Comparison of ENCODE assay signal across 22 mouse cellular contexts in the genomic region with DNA sequence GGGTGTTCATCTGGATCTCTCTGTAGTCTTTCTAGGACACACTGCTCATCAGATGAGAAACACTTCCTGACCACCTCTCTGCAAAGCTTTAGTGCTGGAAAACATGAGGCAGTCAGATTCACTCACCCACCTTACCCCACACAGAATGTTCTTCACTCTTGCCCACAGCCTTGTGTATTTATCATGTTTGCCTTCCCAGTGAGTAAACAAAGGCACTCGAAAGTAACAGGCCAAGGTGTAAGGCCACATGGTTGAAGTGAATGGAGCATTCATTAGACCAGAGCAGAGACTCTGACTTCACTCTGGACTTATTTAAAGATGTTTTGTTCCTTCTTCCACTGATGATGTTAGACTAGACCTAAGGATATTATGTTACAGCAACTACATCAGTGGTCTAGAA.
A peak's percentile ranks its signal among the peaks of the same experiment; 100 is the strongest.
DNase-seq lines count a peak whose midpoint lies in the region; ATAC-seq and TF ChIP-seq lines count a peak whose summit lies in the region.
"Had no signal": no experiment of that assay in that cellular context is flagged by ENCODE, and none has a peak within 500 bp of the region (broad histone marks: within the 10 kb centered on the region; RNA-seq: fewer than 3 reads in every experiment).

No protein-coding gene starts in this region.

- ATAC-seq in liver, postnatal 0 days: peak; percentile 58
- no peak for ATAC-seq in liver, embryonic 11.5 days (replicated peaks; ENCODE audit: low FRiP score)
- peak; percentile 59; the same call in 1 of the 2 replicates for ATAC-seq in stomach, postnatal 0 days (ENCODE audit: low FRiP score, low TSS enrichment)
- ATAC-seq: activated CD4-positive, CD25-positive, alpha-beta regulatory T cell, adult 4 months; CD4-positive, CD25-positive, alpha-beta regulatory T cell, adult 4 months had no signal

- no peak overlapping the region for H3K4me2 ChIP-seq in liver, postnatal 0 days (ENCODE audit: low read depth, low read length)
- no peak overlapping the region for H3K4me2 ChIP-seq in liver, embryonic 11.5 days
- H3K4me2 ChIP-seq in stomach, postnatal 0 days (replicated peaks; ENCODE audit: low read depth): no peak overlapping the region

- 15% methylated on average over 1 of the region's 1 CpGs for WGBS in liver, adult 2 months
- WGBS in liver, postnatal 0 days (ENCODE audit: insufficient replicate concordance): 61% methylated on average over 1 of the region's 1 CpGs
- 63% methylated on average over 1 of the region's 1 CpGs for WGBS in liver, embryonic 11.5 days
- 32% methylated on average over 1 of the region's 1 CpGs for WGBS in stomach, postnatal 0 days

- DNase-seq in gastrocnemius, adult 2 months: no peak
- no peak for DNase-seq in gastrocnemius, adult 8-10 months (ENCODE audit: low spot score in 2 of 2)
- peak; percentile 73 for DNase-seq in liver, adult 2 months (ENCODE audit: extremely low read depth, low read depth, low spot score)
- no peak for DNase-seq in liver
- DNase-seq in liver, postnatal 0 days: no peak
- DNase-seq in liver, embryonic 11.5 days (ENCODE audit: low spot score): no peak
- no peak for DNase-seq in stomach, postnatal 0 days (ENCODE audit: low spot score)
- no peak for DNase-seq in frontal cortex, postnatal 14 days (ENCODE audit: low spot score in 2 of 2)
- DNase-seq: adrenal gland, adult 2 months; adrenal gland, adult 8-10 months; adrenal gland, postnatal 10 days; adrenal gland, postnatal 14 days; adrenal gland, postnatal 25 days; adrenal gland, postnatal 36 days; B cell, adult 2 months; cerebellum, adult 11 months; cerebellum, adult 11-12 months had no signal

- intact Hi-C loops in gastrocnemius, adult 2 months (cut with DNase I): no loop called here

- no peak overlapping the region for H3K4me3 ChIP-seq in gastrocnemius, adult 2 months
- H3K4me3 ChIP-seq in liver, adult 2 months (ENCODE audit: insufficient read depth, low read depth, low read length): no peak overlapping the region
- no peak overlapping the region for H3K4me3 ChIP-seq in liver, postnatal 0 days (ENCODE audit: low read depth, low read length)
- H3K4me3 ChIP-seq in liver, embryonic 11.5 days (ENCODE audit: low read depth, low read length): no peak overlapping the region
- H3K4me3 ChIP-seq in stomach, postnatal 0 days (ENCODE audit: low read depth, low read length): no peak overlapping the region

- peak overlapping the region; percentile 40; the same call in 1 of the 2 replicates for H3K27ac ChIP-seq in gastrocnemius, adult 2 months
- H3K27ac ChIP-seq in liver, adult 2 months (replicated peaks; ENCODE audit: insufficient read depth, low read depth, low read length): no peak overlapping the region
- no peak overlapping the region for H3K27ac ChIP-seq in liver, postnatal 0 days (ENCODE audit: low read depth)
- H3K27ac ChIP-seq in liver, embryonic 11.5 days (ENCODE audit: low read depth, low read length): no peak overlapping the region
- H3K27ac ChIP-seq in stomach, postnatal 0 days (replicated peaks): no peak overlapping the region

- TF ChIP-seq CTCF in gastrocnemius, adult 2 months (IDR thresholded peaks at IDR 0.05): no peak
- TF ChIP-seq CTCF in liver, adult 2 months (IDR thresholded peaks at IDR 0.05; ENCODE audit: low read depth, low read length): no peak
- TF ChIP-seq CTCF in liver, postnatal 0 days (IDR thresholded peaks at IDR 0.05; ENCODE audit: low read depth): no peak
- no peak for TF ChIP-seq CTCF in stomach, postnatal 0 days (IDR thresholded peaks at IDR 0.05; ENCODE audit: low read depth)

- H3K9ac ChIP-seq in liver, adult 2 months (ENCODE audit: low read depth, low read length): no peak overlapping the region
- no peak overlapping the region for H3K9ac ChIP-seq in liver, postnatal 0 days (replicated peaks)
- no peak overlapping the region for H3K9ac ChIP-seq in liver, embryonic 11.5 days (ENCODE audit: low read depth, low read length)
- H3K9ac ChIP-seq in stomach, postnatal 0 days (ENCODE audit: low read length): no peak overlapping the region

- H3K4me1 ChIP-seq in liver, adult 2 months (ENCODE audit: control insufficient read depth, insufficient read depth, low read length): peaks cover 6% of the 10 kb centered on the region
- no peaks in the 10 kb centered on the region for H3K4me1 ChIP-seq in liver, postnatal 0 days (ENCODE audit: insufficient read depth)
- no peaks in the 10 kb centered on the region for H3K4me1 ChIP-seq in liver, embryonic 11.5 days (replicated peaks; ENCODE audit: control insufficient read depth, insufficient read depth, low read length)
- H3K4me1 ChIP-seq in stomach, postnatal 0 days (replicated peaks; ENCODE audit: control insufficient read depth, insufficient read depth): no peaks in the 10 kb centered on the region

- no peaks in the 10 kb centered on the region for H3K27me3 ChIP-seq in liver, adult 2 months (ENCODE audit: control insufficient read depth, insufficient read depth, low read length)
- H3K27me3 ChIP-seq in liver, postnatal 0 days (ENCODE audit: insufficient read depth, low read length): no peaks in the 10 kb centered on the region
- H3K27me3 ChIP-seq in liver, embryonic 11.5 days (replicated peaks; ENCODE audit: control insufficient read depth, insufficient read depth, low read length): no peaks in the 10 kb centered on the region
- H3K27me3 ChIP-seq in stomach, postnatal 0 days (ENCODE audit: control insufficient read depth, insufficient read depth, low read length): no peaks in the 10 kb centered on the region
- H3K27me3 ChIP-seq: CH12.LX, Patski had no signal

- no peaks in the 10 kb centered on the region for H3K9me3 ChIP-seq in liver, postnatal 0 days (ENCODE audit: low read length)
- no peaks in the 10 kb centered on the region for H3K9me3 ChIP-seq in liver, embryonic 11.5 days (ENCODE audit: control insufficient read depth, low read length)
- H3K9me3 ChIP-seq in stomach, postnatal 0 days (ENCODE audit: control insufficient read depth, low read length): no peaks in the 10 kb centered on the region
- H3K9me3 ChIP-seq: G1E had no signal

- no peaks in the 10 kb centered on the region for H3K79me2 ChIP-seq in liver, adult 2 months (ENCODE audit: control insufficient read depth, insufficient read depth, low read length)

- H3K36me3 ChIP-seq in liver, adult 2 months (ENCODE audit: control insufficient read depth, insufficient read depth, low read length): peaks cover 2% of the 10 kb centered on the region; the same call in 1 of the 2 replicates
- H3K36me3 ChIP-seq in liver, postnatal 0 days (replicated peaks; ENCODE audit: insufficient read depth, low read length): no peaks in the 10 kb centered on the region
- no peaks in the 10 kb centered on the region for H3K36me3 ChIP-seq in liver, embryonic 11.5 days (ENCODE audit: control insufficient read depth, insufficient read depth, low read length)
- H3K36me3 ChIP-seq in stomach, postnatal 0 days (ENCODE audit: control insufficient read depth, insufficient read depth, low read length): no peaks in the 10 kb centered on the region

- no peak for TF ChIP-seq POLR2A in liver, adult 2 months (IDR thresholded peaks at IDR 0.05; ENCODE audit: extremely low read depth, insufficient read depth, low read length)

- TF ChIP-seq EP300 in liver, postnatal 0 days (IDR thresholded peaks at IDR 0.05; ENCODE audit: low read depth): no peak
- no peak for TF ChIP-seq EP300 in stomach, postnatal 0 days (optimal IDR thresholded peaks at IDR 0.05)
